Mouse (Mus musculus) midbrain, embryonic 14.5 days (tissue): ENCODE results near the gene Fam172a. TPM values are rescaled to one million over a fixed set of nuclear protein-coding genes. Genes with fewer than 3 reads are reported as not detected.

Experiments used
- ATAC-seq: fragments of 200-750 bp; cut with Nextera tagmentation; 2 replicates; pipeline ENCODE4 v1.8.0; 2017; ENCODE audit warnings: moderate number of reproducible peaks, moderate library complexity; ENCODE audit not compliant: low FRiP score, low TSS enrichment
- DNase-seq: peaks from one replicate; pipeline ENCODE4 v3.0.0-alpha.2; 2015
- H3K27ac ChIP-seq: fragments of 300-500 bp; sonication (generic); replicated peaks from 2 replicates; pipeline ENCODE4 v1.5.1; 2014; ENCODE audit warnings: mild to moderate bottlenecking, low read depth, low read length, moderate library complexity
- H3K27me3 ChIP-seq: fragments of 300-500 bp; sonication (generic); 2 replicates; pipeline ENCODE4 v1.6.1; 2014; ENCODE audit warnings: low read length, control low read depth, mixed read lengths; ENCODE audit not compliant: control insufficient read depth, insufficient read depth
- H3K36me3 ChIP-seq: fragments of 300-500 bp; sonication (generic); 2 replicates; pipeline ENCODE4 v1.6.1; 2014; ENCODE audit warnings: low read length, control low read depth; ENCODE audit not compliant: control insufficient read depth, insufficient read depth
- H3K4me1 ChIP-seq: fragments of 300-500 bp; sonication (generic); 2 replicates; pipeline ENCODE4 v1.6.1; 2014; ENCODE audit warnings: mild to moderate bottlenecking, antibody characterized with exemption, low read length, control low read depth; ENCODE audit not compliant: control insufficient read depth, insufficient read depth
- H3K4me2 ChIP-seq: fragments of 300-500 bp; sonication (generic); 2 replicates; pipeline ENCODE4 v1.6.1; 2014; ENCODE audit warnings: mild to moderate bottlenecking, low read length, moderate library complexity
- H3K4me3 ChIP-seq: fragments of 300-500 bp; sonication (generic); replicated peaks from 2 replicates; pipeline ENCODE4 v1.5.1; 2014; ENCODE audit warnings: low read depth, low read length
- H3K9ac ChIP-seq: fragments of 300-500 bp; sonication (generic); replicated peaks from 2 replicates; pipeline ENCODE4 v1.6.1; 2014; ENCODE audit warnings: mild to moderate bottlenecking, low read length, moderate library complexity
- H3K9me3 ChIP-seq: fragments of 300-500 bp; sonication (generic); 2 replicates; pipeline ENCODE4 v1.6.1; 2016; ENCODE audit warnings: low read length, control low read depth, mixed read lengths; ENCODE audit not compliant: control insufficient read depth
- WGBS: fragments of 180-500 bp; shearing (Covaris S2); extraction: QIAGEN DNeasy Blood & Tissue Kit; methylation state at CpG from one replicate; pipeline ENCODE4 v1.1.7; 2014; 5-methylcytosine and 5-hydroxymethylcytosine counted together
- polyA plus RNA-seq: library from polyadenylated mRNA; unstranded; fragments of >200 nt; fragmentation: Nextera tagmentation; extraction: Ambion mirVana; gene quantifications from 2 replicates; pipeline ENCODE4 v1.2.1, GENCODE M21; 2014

Fam172a gene
- polyA plus RNA-seq, 1 experiment from 2014 or later, result 48.2 TPM

GRCm38 (mm10) chr13:78102337-78102736 lies 400.5 kb downstream of the Fam172a start:
- no peak overlapping the region for H3K9ac ChIP-seq
- H3K4me1 ChIP-seq, result 0 out of 2 replicates have a peak, but pooled peaks cover 2% of the 10 kb centered on the region
- no peak overlapping the region for H3K4me2 ChIP-seq
- H3K36me3 ChIP-seq, result no peaks in the 10 kb centered on the region
- H3K27ac ChIP-seq, result no peak overlapping the region
- DNase-seq (no peak), ATAC-seq (no peak)
- H3K4me3 ChIP-seq, result no peak overlapping the region
- 89% methylated on average over 2 of the region's 2 CpGs for WGBS
- H3K27me3 ChIP-seq, result no peaks in the 10 kb centered on the region
- H3K9me3 ChIP-seq, result no peaks in the 10 kb centered on the region

DNA sequence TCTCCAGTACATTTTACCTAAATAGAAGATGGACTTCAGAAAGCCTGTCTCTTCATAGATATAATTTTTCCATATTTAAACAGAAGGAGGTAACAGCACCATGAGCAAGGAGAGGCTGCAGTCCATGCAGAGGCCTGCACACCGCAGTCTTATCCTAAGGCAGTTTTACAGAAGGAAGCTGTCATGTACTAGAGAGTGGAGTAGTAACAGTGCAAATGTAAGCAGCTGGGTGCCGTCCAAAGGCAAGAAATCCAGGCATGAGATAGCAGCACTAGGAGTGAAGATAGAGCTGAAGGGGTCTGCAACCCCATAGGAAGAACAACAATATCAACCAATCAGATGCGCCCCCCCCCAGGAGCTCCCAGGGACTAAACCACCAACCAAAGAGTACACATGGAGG lies 403.0 kb downstream of the Fam172a start:
- 84% methylated on average over 3 of the region's 3 CpGs for WGBS
- Histone ChIP-seq H3K27me3 (no peaks in the 10 kb centered on the region), H3K9me3 (no peaks in the 10 kb centered on the region), H3K4me1 (0 out of 2 replicates have a peak, but pooled peaks cover 2% of the 10 kb centered on the region), H3K9ac (no peak overlapping the region), H3K36me3 (no peaks in the 10 kb centered on the region), H3K27ac (no peak overlapping the region), H3K4me3 (no peak overlapping the region), H3K4me2 (no peak overlapping the region)
- DNase-seq, result no peak
- no peak for ATAC-seq

DNA sequence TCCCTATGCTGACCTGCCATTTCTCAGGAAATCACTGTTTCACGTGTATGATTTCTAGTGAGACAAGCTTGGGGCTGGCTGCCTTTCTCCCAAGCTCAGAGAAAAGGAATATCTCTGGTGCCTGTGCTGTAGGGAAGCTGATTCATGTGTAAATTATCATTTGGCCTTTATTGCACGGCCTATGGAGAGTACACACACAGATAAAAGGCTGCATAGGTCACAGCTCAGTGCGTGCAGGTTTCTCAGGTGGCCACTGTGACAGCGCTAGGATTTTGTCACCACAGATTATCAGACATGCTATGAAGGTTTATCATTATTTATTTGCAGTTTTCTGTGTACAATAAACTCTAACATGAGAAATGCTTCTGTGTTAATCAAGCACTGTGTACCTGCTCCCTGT lies 408.8 kb downstream of the Fam172a start:
- H3K4me1 ChIP-seq, result peaks cover 4% of the 10 kb centered on the region; the same call in 1 of the 2 replicates
- H3K27ac ChIP-seq, result peak overlapping the region; percentile 70
- no peak overlapping the region for H3K4me3 ChIP-seq
- H3K27me3 ChIP-seq, result no peaks in the 10 kb centered on the region
- ATAC-seq (no peak), DNase-seq (peak; percentile 21)
- H3K9me3 ChIP-seq, result no peaks in the 10 kb centered on the region
- no peaks in the 10 kb centered on the region for H3K36me3 ChIP-seq
- H3K4me2 ChIP-seq, result no peak overlapping the region
- H3K9ac ChIP-seq, result no peak overlapping the region
- 49% methylated on average over 4 of the region's 4 CpGs for WGBS

DNA sequence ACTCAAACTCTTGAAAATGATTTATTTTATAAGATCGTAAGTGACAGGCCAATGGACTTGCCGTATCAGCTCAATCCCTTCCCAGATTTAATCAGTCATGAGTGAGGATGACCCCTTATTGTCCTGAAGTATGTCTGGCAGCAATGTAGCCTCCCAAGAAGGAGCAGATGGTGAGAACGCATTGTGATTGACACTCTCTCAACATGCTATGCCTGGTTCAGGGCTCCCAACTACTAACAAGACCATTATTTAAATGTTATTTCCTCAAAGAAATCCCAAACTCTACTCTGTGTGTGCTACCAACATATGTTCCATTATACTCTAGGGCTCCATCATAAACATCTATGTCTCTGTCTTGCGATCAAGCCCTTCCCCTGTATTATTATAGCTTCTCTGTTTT lies 412.1 kb downstream of the Fam172a start:
- H3K27me3 ChIP-seq, result no peaks in the 10 kb centered on the region
- H3K4me2 ChIP-seq, result no peak overlapping the region
- H3K4me1 ChIP-seq, result peaks cover 4% of the 10 kb centered on the region; the same call in 1 of the 2 replicates
- no peaks in the 10 kb centered on the region for H3K36me3 ChIP-seq
- no peak for ATAC-seq
- WGBS, result 93% methylated on average over 4 of the region's 4 CpGs
- no peak overlapping the region for H3K27ac ChIP-seq
- no peak overlapping the region for H3K4me3 ChIP-seq
- DNase-seq, result no peak
- no peaks in the 10 kb centered on the region for H3K9me3 ChIP-seq
- no peak overlapping the region for H3K9ac ChIP-seq

GRCm38 (mm10) chr13:78118715-78119114 lies 416.9 kb downstream of the Fam172a start:
- Histone ChIP-seq H3K4me1 (no peaks in the 10 kb centered on the region), H3K9me3 (no peaks in the 10 kb centered on the region), H3K36me3 (no peaks in the 10 kb centered on the region), H3K9ac (no peak overlapping the region), H3K4me2 (no peak overlapping the region), H3K4me3 (no peak overlapping the region), H3K27me3 (no peaks in the 10 kb centered on the region), H3K27ac (no peak overlapping the region)
- no peak for DNase-seq
- WGBS, result 83% methylated on average over 1 of the region's 1 CpGs
- ATAC-seq, result no peak

DNA sequence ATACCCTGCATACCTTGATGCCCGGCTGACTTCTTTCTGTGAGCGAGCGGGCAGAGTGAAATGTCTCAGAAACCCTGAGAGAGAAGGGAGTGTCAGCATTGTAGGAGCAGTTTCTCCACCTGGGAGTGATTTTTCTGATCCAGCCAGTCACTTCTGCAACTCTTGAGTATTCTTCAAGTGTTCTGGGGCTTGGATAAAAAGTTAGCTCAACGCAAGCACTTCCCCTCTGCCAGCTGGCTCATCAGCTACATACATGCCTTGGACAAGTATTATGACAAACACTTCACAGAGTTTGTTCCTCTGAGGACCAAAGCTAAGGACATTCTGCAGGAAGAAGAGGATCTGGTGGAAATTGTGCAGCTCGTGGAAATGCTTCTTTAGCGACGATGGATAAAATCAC lies 420.2 kb downstream of the Fam172a start:
- H3K4me2 ChIP-seq, result no peak overlapping the region
- 97% methylated on average over 7 of the region's 7 CpGs for WGBS
- ATAC-seq (no peak), DNase-seq (no peak)
- H3K27me3 ChIP-seq, result no peaks in the 10 kb centered on the region
- H3K4me3 ChIP-seq, result no peak overlapping the region
- no peaks in the 10 kb centered on the region for H3K9me3 ChIP-seq
- H3K27ac ChIP-seq, result no peak overlapping the region
- H3K36me3 ChIP-seq, result no peaks in the 10 kb centered on the region
- H3K9ac ChIP-seq, result no peak overlapping the region
- H3K4me1 ChIP-seq, result no peaks in the 10 kb centered on the region

GRCm38 (mm10) chr13:78123911-78124426 lies 422.1 kb downstream of the Fam172a start:
- no peak overlapping the region for H3K9ac ChIP-seq
- no peak overlapping the region for H3K4me2 ChIP-seq
- H3K4me3 ChIP-seq, result no peak overlapping the region
- H3K27ac ChIP-seq, result no peak overlapping the region
- H3K9me3 ChIP-seq, result no peaks in the 10 kb centered on the region
- DNase-seq (no peak), ATAC-seq (no peak)
- H3K4me1 ChIP-seq, result no peaks in the 10 kb centered on the region
- no peaks in the 10 kb centered on the region for H3K27me3 ChIP-seq
- 90% methylated on average over 4 of the region's 4 CpGs for WGBS
- no peaks in the 10 kb centered on the region for H3K36me3 ChIP-seq

GRCm38 (mm10) chr13:78157465-78157864 lies 455.6 kb downstream of the Fam172a start:
- H3K36me3 ChIP-seq, result no peaks in the 10 kb centered on the region
- no peak overlapping the region for H3K4me3 ChIP-seq
- no peak overlapping the region for H3K4me2 ChIP-seq
- H3K9ac ChIP-seq, result no peak overlapping the region
- 0 out of 2 replicates have a peak, but pooled peaks cover 6% of the 10 kb centered on the region for H3K4me1 ChIP-seq
- DNase-seq (no peak), ATAC-seq (no peak)
- no peaks in the 10 kb centered on the region for H3K9me3 ChIP-seq
- H3K27me3 ChIP-seq, result no peaks in the 10 kb centered on the region
- 89% methylated on average over 5 of the region's 5 CpGs for WGBS
- no peak overlapping the region for H3K27ac ChIP-seq

- peak; percentile 59 for ATAC-seq
- 0 out of 2 replicates have a peak, but pooled peaks cover 6% of the 10 kb centered on the region for H3K4me1 ChIP-seq
- DNase-seq, result peak; percentile 84
- no peak overlapping the region for H3K9ac ChIP-seq
- no peak overlapping the region for H3K27ac ChIP-seq
- no peaks in the 10 kb centered on the region for H3K9me3 ChIP-seq
- H3K4me3 ChIP-seq, result no peak overlapping the region
- no peaks in the 10 kb centered on the region for H3K36me3 ChIP-seq
- H3K4me2 ChIP-seq, result peak overlapping the region; percentile 14
- WGBS, result 17% methylated on average over 2 of the region's 2 CpGs
- peaks cover 21% of the 10 kb centered on the region for H3K27me3 ChIP-seq
These were observed 460.3 kb downstream of the Fam172a start for GRCm38 (mm10) chr13:78162149-78162548.
